Mouse (Mus musculus) G1E (cell line): Measurements from ENCODE around the gene Paqr4. TPM values are rescaled to one million over a fixed set of nuclear protein-coding genes. Genes with fewer than 3 reads are reported as not detected.
A peak's percentile ranks its signal among the peaks of the same experiment; 100 is the strongest.

Experiments
- ATAC-seq: 2 replicates; pipeline ENCODE4 v1.8.0; 2016; ENCODE audit warnings: mild to moderate bottlenecking; ENCODE audit not compliant: insufficient number of reproducible peaks, poor library complexity, low FRiP score, severe bottlenecking; ENCODE audit errors: extremely low read depth
- DNase-seq: peaks from one replicate; pipeline ENCODE4 v3.0.0; 2012; ENCODE audit warnings: low spot score
- H3K27me3 ChIP-seq: 2 replicates; pipeline ENCODE4 v1.6.1; 2012; ENCODE audit warnings: mild to moderate bottlenecking, low read length, inconsistent platforms; ENCODE audit not compliant: insufficient read depth
- H3K36me3 ChIP-seq: replicated peaks from 2 replicates; pipeline ENCODE3; 2012; ENCODE audit warnings: mild to moderate bottlenecking, inconsistent platforms
- H3K4me1 ChIP-seq: 2 replicates; pipeline ENCODE4 v1.6.1; 2012; ENCODE audit warnings: low read depth, low read length, inconsistent platforms, mixed read lengths; ENCODE audit not compliant: insufficient read depth
- H3K4me3 ChIP-seq: 2 replicates; pipeline ENCODE4 v1.5.1; 2012; ENCODE audit warnings: low read depth, mild to moderate bottlenecking, inconsistent platforms, low read length, moderate library complexity, mixed read lengths
- H3K9me3 ChIP-seq: replicated peaks from 2 replicates; pipeline ENCODE4 v1.6.1; 2012; ENCODE audit warnings: inconsistent platforms
- CTCF ChIP-seq: IDR thresholded peaks from 2 replicates; pipeline ENCODE4 v1.5.1; 2012; ENCODE audit warnings: low read depth, low read length, inconsistent platforms, mixed read lengths
- GATA1 ChIP-seq: IDR thresholded peaks from 2 replicates; pipeline ENCODE4 v1.6.1; 2012; ENCODE audit warnings: borderline replicate concordance, low read length, inconsistent platforms, mixed read lengths
- GATA2 ChIP-seq: IDR thresholded peaks from 2 replicates; pipeline ENCODE4 v1.6.1; 2012; ENCODE audit warnings: low read depth, low read length, inconsistent platforms, borderline replicate concordance
- POLR2AphosphoS5 ChIP-seq: IDR thresholded peaks from 2 replicates; pipeline ENCODE4 v1.6.1; 2012; ENCODE audit warnings: low read depth, low read length, inconsistent platforms; ENCODE audit not compliant: insufficient replicate concordance
- TAL1 ChIP-seq: conservative IDR thresholded peaks from 2 replicates; pipeline ENCODE4 v1.6.1; 2012; ENCODE audit warnings: low read depth, low read length, inconsistent platforms, mixed read lengths
- polyA plus RNA-seq: library from polyadenylated mRNA; stranded (reverse); fragments of >175 nt; gene quantifications from 2 replicates; pipeline ENCODE4 v1.2.3, GENCODE M21; 2012
- total RNA-seq, 2 experiments: library from RNA; stranded (forward) in 1 of 2; stranded (reverse) in 1 of 2; fragments of 200-1000 nt in 1 of 2; fragments of >200 nt in 1 of 2; fragmentation: Nextera tagmentation in 1 of 2; gene quantifications; 2 replicates each; pipeline ENCODE4 v1.2.3; 2014 to 2017

The Paqr4 gene
- total and polyA plus RNA-seq, 3 experiments: 1.9 to 3.5 (median 2.6) TPM

GRCm38 (mm10) chr17:23722376-23723125 lies 18.1 kb downstream of the Paqr4 start, which contains the start of gene 1520401A03Rik:
1520401A03Rik (minus strand) TSS chr17:23722783.
- H3K36me3 ChIP-seq: no peaks in the 10 kb centered on the region
- no peaks in the 10 kb centered on the region for H3K9me3 ChIP-seq
- TF ChIP-seq GATA1: no peak
- TF ChIP-seq TAL1: no peak
- TF ChIP-seq POLR2AphosphoS5: no peak
- no peak for TF ChIP-seq GATA2
- no peak for TF ChIP-seq CTCF
- peaks cover 21% of the 10 kb centered on the region for H3K4me1 ChIP-seq
- H3K27me3 ChIP-seq: peaks cover 38% of the 10 kb centered on the region
- ATAC-seq (no peak), DNase-seq (no peak)
- H3K4me3 ChIP-seq: no peak within 1 kb of the TSS

DNA sequence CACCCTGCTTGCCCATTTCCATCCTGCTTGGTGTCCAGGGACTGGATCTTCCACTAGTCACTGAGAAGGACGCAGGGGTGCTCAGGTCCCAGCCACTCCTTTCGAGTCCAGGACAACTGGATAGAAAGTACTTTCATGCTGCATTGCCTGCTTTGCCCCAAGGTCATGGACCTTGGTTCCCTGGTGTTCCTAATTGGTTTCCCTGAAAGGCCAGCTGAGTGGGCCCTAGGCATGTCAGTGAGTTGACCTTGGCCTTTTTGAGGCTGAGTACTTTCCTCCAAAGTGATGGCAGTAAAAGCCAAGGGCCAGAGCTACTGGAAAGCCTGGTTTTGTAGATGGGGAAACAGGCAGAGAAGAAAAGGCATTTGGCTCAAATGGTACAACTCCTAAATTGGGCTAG lies 18.8 kb downstream of the Paqr4 start:
- H3K36me3 ChIP-seq: no peaks in the 10 kb centered on the region
- TF ChIP-seq TAL1 (no peak), CTCF (no peak), POLR2AphosphoS5 (no peak), GATA1 (no peak), GATA2 (no peak)
- ATAC-seq (no peak), DNase-seq (no peak)
- no peak overlapping the region for H3K4me3 ChIP-seq
- peaks cover 14% of the 10 kb centered on the region for H3K4me1 ChIP-seq
- H3K9me3 ChIP-seq: no peaks in the 10 kb centered on the region
- H3K27me3 ChIP-seq: peaks cover 38% of the 10 kb centered on the region

DNA sequence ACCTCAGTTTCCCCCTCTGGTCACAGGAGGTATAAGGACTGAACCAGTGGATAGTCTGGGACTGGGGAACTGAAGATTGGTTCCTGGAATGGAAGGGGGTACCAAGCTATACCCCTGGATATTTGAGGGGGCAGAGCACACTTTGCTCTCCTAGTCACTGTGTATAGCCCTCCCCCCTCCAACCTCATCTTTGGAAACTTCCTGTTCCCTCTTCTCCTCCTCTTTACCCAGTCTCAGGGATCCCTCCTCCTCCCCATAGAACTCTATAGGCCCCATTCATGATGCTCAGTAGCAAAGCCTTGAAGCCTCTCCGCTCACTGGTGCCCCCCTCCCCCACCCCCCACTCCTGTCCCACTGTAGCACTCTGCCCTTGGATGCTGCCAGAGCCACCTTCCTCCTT lies 21.2 kb downstream of the Paqr4 start:
- no peak for DNase-seq
- Histone ChIP-seq H3K27me3 (peaks cover 43% of the 10 kb centered on the region), H3K9me3 (no peaks in the 10 kb centered on the region), H3K36me3 (no peaks in the 10 kb centered on the region), H3K4me3 (no peak overlapping the region), H3K4me1 (no peaks in the 10 kb centered on the region)
- TF ChIP-seq CTCF (no peak), GATA1 (no peak), POLR2AphosphoS5 (no peak), GATA2 (no peak), TAL1 (no peak)
- ATAC-seq: no peak

GRCm38 (mm10) chr17:23717003-23717402 lies 23.7 kb downstream of the Paqr4 start:
- Histone ChIP-seq H3K36me3 (no peaks in the 10 kb centered on the region), H3K4me3 (no peak overlapping the region), H3K27me3 (peaks cover 55% of the 10 kb centered on the region), H3K9me3 (no peaks in the 10 kb centered on the region), H3K4me1 (no peaks in the 10 kb centered on the region)
- DNase-seq (no peak), ATAC-seq (no peak)
- TF ChIP-seq POLR2AphosphoS5 (no peak), GATA2 (no peak), CTCF (no peak), TAL1 (no peak), GATA1 (no peak)

DNA sequence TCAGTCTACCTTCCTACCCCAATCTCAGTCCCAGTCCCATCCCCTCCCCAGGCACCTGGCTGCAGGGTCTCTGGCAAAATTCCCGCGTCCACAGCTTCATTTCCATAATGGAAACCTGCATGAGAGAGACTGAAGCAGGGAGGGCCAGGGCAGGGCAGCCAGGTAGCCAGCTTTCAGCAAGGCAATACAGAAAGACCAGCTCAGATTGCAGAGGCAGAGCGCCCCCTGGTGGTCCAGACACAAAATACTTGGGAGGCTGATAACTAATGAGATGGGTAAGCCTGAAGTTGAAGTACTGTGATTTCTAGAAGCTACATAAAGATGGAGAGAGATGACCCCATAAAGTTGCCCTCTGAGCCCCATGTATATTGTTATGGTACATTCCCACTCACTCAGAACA lies 34.5 kb downstream of the Paqr4 start:
- peak; percentile 56 for DNase-seq
- Histone ChIP-seq H3K4me3 (no peak overlapping the region), H3K27me3 (peaks cover 35% of the 10 kb centered on the region), H3K9me3 (no peaks in the 10 kb centered on the region), H3K36me3 (no peaks in the 10 kb centered on the region), H3K4me1 (peaks cover 2% of the 10 kb centered on the region; the same call in 1 of the 2 replicates)
- TF ChIP-seq GATA1: no peak
- peak; percentile 75 for TF ChIP-seq CTCF
- ATAC-seq: peak; percentile 54; the same call in 1 of the 2 replicates

DNA sequence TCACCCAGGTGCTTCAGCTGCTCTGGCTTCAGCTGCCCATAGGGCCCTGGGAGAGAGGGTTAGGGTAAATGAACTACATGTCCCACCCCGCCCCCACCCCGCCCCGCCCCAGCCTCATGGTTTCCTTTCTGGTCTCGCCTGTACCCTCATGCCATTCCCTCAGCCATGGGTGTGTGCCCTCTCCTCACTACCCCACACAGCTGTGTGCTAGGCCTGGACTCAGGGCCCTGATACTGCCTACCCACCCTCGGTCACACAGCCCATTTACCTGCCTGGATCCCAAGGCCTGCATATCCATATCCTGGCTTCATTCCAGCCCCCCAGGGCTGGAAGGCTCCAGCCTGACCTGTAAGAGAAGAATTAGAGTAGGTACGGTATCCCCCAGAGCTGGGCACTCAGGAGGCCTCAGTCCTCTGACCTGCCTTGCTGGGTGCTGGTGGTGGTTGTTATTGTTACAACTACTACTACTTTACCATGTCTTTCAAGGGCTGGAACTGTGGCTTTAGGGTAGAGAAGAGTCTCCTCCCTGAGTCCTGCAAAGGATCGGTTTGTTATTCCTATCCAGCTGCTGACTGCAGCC lies 35.1 kb downstream of the Paqr4 start:
- H3K4me1 ChIP-seq: peaks cover 2% of the 10 kb centered on the region; the same call in 1 of the 2 replicates
- H3K4me3 ChIP-seq: no peak overlapping the region
- H3K36me3 ChIP-seq: no peaks in the 10 kb centered on the region
- ATAC-seq (no peak), DNase-seq (no peak)
- H3K9me3 ChIP-seq: no peaks in the 10 kb centered on the region
- peaks cover 40% of the 10 kb centered on the region for H3K27me3 ChIP-seq
- no peak for TF ChIP-seq CTCF
- no peak for TF ChIP-seq POLR2AphosphoS5
- TF ChIP-seq GATA1: no peak
- no peak for TF ChIP-seq TAL1
- TF ChIP-seq GATA2: no peak
